Mouse (Mus musculus) hindbrain, embryonic 12.5 days (tissue): ENCODE results near the gene Mfn2. TPM values are rescaled to one million over a fixed set of nuclear protein-coding genes. Genes with fewer than 3 reads are reported as not detected.

Source experiments
- ATAC-seq: fragments of 200-750 bp; cut with Nextera tagmentation; 2 replicates; pipeline ENCODE4 v1.8.0; 2017; ENCODE audit warnings: moderate TSS enrichment; ENCODE audit not compliant: low FRiP score
- H3K27ac ChIP-seq: fragments of 300-500 bp; sonication (generic); 2 replicates; pipeline ENCODE4 v1.5.1; 2016; ENCODE audit warnings: mild to moderate bottlenecking
- H3K27me3 ChIP-seq: fragments of 300-500 bp; sonication (generic); 2 replicates; pipeline ENCODE4 v1.6.1; 2016; ENCODE audit warnings: mild to moderate bottlenecking
- H3K36me3 ChIP-seq: fragments of 300-500 bp; sonication (generic); 2 replicates; pipeline ENCODE4 v1.6.1; 2016; ENCODE audit warnings: mild to moderate bottlenecking
- H3K4me1 ChIP-seq: fragments of 300-500 bp; sonication (generic); 2 replicates; pipeline ENCODE4 v1.6.1; 2016
- H3K4me2 ChIP-seq: fragments of 300-500 bp; sonication (generic); replicated peaks from 2 replicates; pipeline ENCODE4 v1.6.1; 2016; ENCODE audit warnings: mild to moderate bottlenecking
- H3K4me3 ChIP-seq: fragments of 300-500 bp; sonication (generic); 2 replicates; pipeline ENCODE4 v1.5.1; 2016; ENCODE audit warnings: mild to moderate bottlenecking
- H3K9ac ChIP-seq: fragments of 300-500 bp; sonication (generic); 2 replicates; pipeline ENCODE4 v1.6.1; 2016; ENCODE audit warnings: mild to moderate bottlenecking, moderate library complexity
- H3K9me3 ChIP-seq: fragments of 300-500 bp; sonication (generic); replicated peaks from 2 replicates; pipeline ENCODE4 v1.6.1; 2016; ENCODE audit warnings: mild to moderate bottlenecking
- WGBS: fragments of 180-500 bp; shearing (Covaris S2); methylation state at CpG from one replicate; pipeline ENCODE4 v1.1.7; 2016; 5-methylcytosine and 5-hydroxymethylcytosine counted together
- polyA plus RNA-seq: library from polyadenylated mRNA; unstranded; fragments of >200 nt; fragmentation: Nextera tagmentation; extraction: Ambion mirVana; gene quantifications from 2 replicates; pipeline ENCODE4 v1.2.1, GENCODE M21; 2016

Mfn2 gene
- polyA plus RNA-seq, 1 experiment from 2014 or later = 69.7 TPM

DNA sequence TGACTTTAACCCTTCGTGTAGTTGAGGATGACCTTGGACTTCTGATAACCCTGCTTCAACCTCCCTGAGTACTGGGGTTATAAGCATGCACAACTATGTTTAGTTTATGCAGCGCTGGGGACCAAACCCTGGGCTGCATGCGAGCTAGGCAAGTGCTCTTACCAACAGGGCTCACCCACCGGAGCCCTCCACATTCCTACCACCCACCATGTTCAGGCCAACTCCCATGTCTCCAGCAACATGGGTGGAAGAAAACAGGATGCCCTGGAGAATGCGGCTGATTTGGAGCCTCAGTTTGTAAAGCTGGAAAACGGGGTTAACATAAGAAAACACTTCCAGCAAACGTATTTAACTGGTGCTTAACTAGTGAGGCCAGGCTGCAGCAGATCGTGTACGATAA lies 31.4 kb upstream of the Mfn2 start:
- 19% methylated on average over 9 of the region's 9 CpGs for WGBS
- H3K9me3 ChIP-seq = no peaks in the 10 kb centered on the region
- H3K4me2 ChIP-seq = peak overlapping the region; percentile 81
- H3K36me3 ChIP-seq = no peaks in the 10 kb centered on the region
- H3K4me3 ChIP-seq = peak overlapping the region; percentile 62
- peaks cover 11% of the 10 kb centered on the region for H3K4me1 ChIP-seq
- no peak overlapping the region for H3K27ac ChIP-seq
- no peaks in the 10 kb centered on the region for H3K27me3 ChIP-seq
- no peak for ATAC-seq
- H3K9ac ChIP-seq = peak overlapping the region; percentile 77; the same call in 1 of the 2 replicates

DNA sequence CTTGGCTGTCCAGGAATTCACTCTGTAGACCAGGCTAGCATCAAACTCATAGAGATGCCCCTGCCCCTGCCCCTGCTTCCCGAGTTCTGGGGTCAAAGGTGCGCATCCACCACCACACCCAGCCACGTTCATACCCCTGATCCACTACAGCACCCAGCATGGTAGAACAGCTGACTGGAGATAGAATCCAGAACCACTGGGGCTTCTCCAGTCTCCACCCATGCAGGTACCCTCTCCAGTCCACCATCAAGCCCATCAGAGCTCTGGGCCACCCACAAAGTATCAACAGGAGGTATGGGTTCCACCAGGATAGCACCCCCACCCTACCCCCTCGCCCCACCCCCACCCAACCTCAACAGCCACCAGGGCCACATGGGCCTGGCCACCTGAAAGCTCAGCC lies 30.1 kb upstream of the Mfn2 start:
- WGBS = 80% methylated on average over 4 of the region's 4 CpGs
- ATAC-seq = no peak

GRCm38 (mm10) chr4:147934134-147934533 lies 29.6 kb upstream of the Mfn2 start:
- Histone ChIP-seq H3K4me2 (no peak overlapping the region), H3K27ac (no peak overlapping the region), H3K36me3 (no peaks in the 10 kb centered on the region), H3K4me3 (no peak overlapping the region), H3K27me3 (no peaks in the 10 kb centered on the region), H3K9ac (no peak overlapping the region), H3K9me3 (no peaks in the 10 kb centered on the region), H3K4me1 (peaks cover 11% of the 10 kb centered on the region)
- WGBS = 36% methylated on average over 3 of the region's 3 CpGs
- ATAC-seq = no peak

More for the DNA sequence above, 30.1 kb upstream of the Mfn2 start:
- Histone ChIP-seq H3K4me3 (no peak overlapping the region), H3K27ac (no peak overlapping the region), H3K4me1 (peaks cover 11% of the 10 kb centered on the region), H3K27me3 (no peaks in the 10 kb centered on the region), H3K4me2 (no peak overlapping the region), H3K36me3 (no peaks in the 10 kb centered on the region), H3K9ac (no peak overlapping the region), H3K9me3 (no peaks in the 10 kb centered on the region)

- no peak overlapping the region for H3K4me3 ChIP-seq
- no peak for ATAC-seq
- WGBS = 94% methylated on average over 14 of the region's 14 CpGs
- H3K36me3 ChIP-seq = no peaks in the 10 kb centered on the region
- H3K27me3 ChIP-seq = no peaks in the 10 kb centered on the region
- H3K9me3 ChIP-seq = no peaks in the 10 kb centered on the region
- H3K27ac ChIP-seq = no peak overlapping the region
- H3K4me2 ChIP-seq = no peak overlapping the region
- no peak overlapping the region for H3K9ac ChIP-seq
- peaks cover 6% of the 10 kb centered on the region; the same call in 1 of the 2 replicates for H3K4me1 ChIP-seq
These were observed 26.4 kb upstream of the Mfn2 start for GRCm38 (mm10) chr4:147930946-147931345.

- H3K4me3 ChIP-seq = no peak overlapping the region
- H3K4me2 ChIP-seq = no peak overlapping the region
- peaks cover 5% of the 10 kb centered on the region; the same call in 1 of the 2 replicates for H3K4me1 ChIP-seq
- 0 out of 2 replicates have a peak overlapping the region, but pooled peaks have one; percentile 25 for H3K9ac ChIP-seq
- no peaks in the 10 kb centered on the region for H3K27me3 ChIP-seq
- 0 out of 2 replicates have a peak, but pooled peaks cover 5% of the 10 kb centered on the region for H3K36me3 ChIP-seq
- no peaks in the 10 kb centered on the region for H3K9me3 ChIP-seq
- ATAC-seq = no peak
- 63% methylated on average over 7 of the region's 7 CpGs for WGBS
- no peak overlapping the region for H3K27ac ChIP-seq
These were observed 24.0 kb upstream of the Mfn2 start for GRCm38 (mm10) chr4:147928540-147928939.

- 13% methylated on average over 9 of the region's 9 CpGs for WGBS
- H3K27ac ChIP-seq = no peak overlapping the region
These were observed 23.6 kb upstream of the Mfn2 start for GRCm38 (mm10) chr4:147928136-147928535.

GRCm38 (mm10) chr4:147927705-147928104 lies 23.2 kb upstream of the Mfn2 start:
- 0 out of 2 replicates have a peak, but pooled peaks cover 5% of the 10 kb centered on the region for H3K36me3 ChIP-seq
- no peak for ATAC-seq
- H3K27me3 ChIP-seq = no peaks in the 10 kb centered on the region
- H3K27ac ChIP-seq = no peak overlapping the region
- H3K9ac ChIP-seq = no peak overlapping the region
- no peaks in the 10 kb centered on the region for H3K9me3 ChIP-seq
- 43% methylated on average over 8 of the region's 8 CpGs for WGBS
- H3K4me1 ChIP-seq = no peaks in the 10 kb centered on the region
- no peak overlapping the region for H3K4me3 ChIP-seq
- no peak overlapping the region for H3K4me2 ChIP-seq

More at GRCm38 (mm10) chr4:147928136-147928535, 23.6 kb upstream of the Mfn2 start:
- no peak for ATAC-seq
- Histone ChIP-seq H3K9me3 (no peaks in the 10 kb centered on the region), H3K9ac (0 out of 2 replicates have a peak overlapping the region, but pooled peaks have one; percentile 25), H3K4me1 (peaks cover under 1% of the 10 kb centered on the region; the same call in 1 of the 2 replicates), H3K4me3 (no peak overlapping the region), H3K4me2 (no peak overlapping the region), H3K36me3 (0 out of 2 replicates have a peak, but pooled peaks cover 5% of the 10 kb centered on the region), H3K27me3 (no peaks in the 10 kb centered on the region)

GRCm38 (mm10) chr4:147922341-147922740 lies 17.8 kb upstream of the Mfn2 start:
- Histone ChIP-seq H3K27me3 (no peaks in the 10 kb centered on the region), H3K4me1 (0 out of 2 replicates have a peak, but pooled peaks cover 4% of the 10 kb centered on the region), H3K4me3 (no peak overlapping the region), H3K9ac (no peak overlapping the region), H3K36me3 (0 out of 2 replicates have a peak, but pooled peaks cover 8% of the 10 kb centered on the region), H3K27ac (no peak overlapping the region), H3K4me2 (no peak overlapping the region), H3K9me3 (no peaks in the 10 kb centered on the region)
- no peak for ATAC-seq
- WGBS = 84% methylated on average over 11 of the region's 11 CpGs

DNA sequence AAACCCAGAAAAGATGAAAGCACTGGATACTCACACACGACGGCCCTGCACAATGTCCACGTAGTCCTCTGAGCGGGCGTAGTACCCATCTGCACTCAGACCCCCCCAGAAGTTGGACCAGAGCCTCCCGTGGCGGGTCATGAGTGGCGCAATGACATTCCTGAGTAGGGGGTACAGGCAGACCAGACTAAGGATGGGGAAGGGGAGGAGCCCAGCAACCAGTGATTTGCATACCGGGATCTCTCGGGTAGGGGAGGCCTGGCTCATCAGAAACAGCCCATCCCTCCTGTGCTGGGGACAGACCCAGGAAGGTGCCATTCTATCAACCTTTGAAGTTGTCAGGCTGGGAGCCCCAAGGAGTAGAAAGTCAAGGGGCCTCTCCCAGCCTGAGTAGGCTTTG lies 16.5 kb upstream of the Mfn2 start:
- Histone ChIP-seq H3K4me3 (no peak overlapping the region), H3K4me2 (no peak overlapping the region), H3K9me3 (no peaks in the 10 kb centered on the region), H3K27me3 (no peaks in the 10 kb centered on the region), H3K9ac (no peak overlapping the region), H3K4me1 (0 out of 2 replicates have a peak, but pooled peaks cover 4% of the 10 kb centered on the region), H3K36me3 (0 out of 2 replicates have a peak, but pooled peaks cover 8% of the 10 kb centered on the region), H3K27ac (no peak overlapping the region)
- ATAC-seq = 0 out of 2 replicates have a peak, but pooled peaks have one; percentile 13
- 31% methylated on average over 10 of the region's 10 CpGs for WGBS

- 0 out of 2 replicates have a peak, but pooled peaks cover 4% of the 10 kb centered on the region for H3K4me1 ChIP-seq
- H3K27me3 ChIP-seq = no peaks in the 10 kb centered on the region
- no peak overlapping the region for H3K4me2 ChIP-seq
- H3K9me3 ChIP-seq = no peaks in the 10 kb centered on the region
- no peak overlapping the region for H3K4me3 ChIP-seq
- 0 out of 2 replicates have a peak, but pooled peaks cover 3% of the 10 kb centered on the region for H3K36me3 ChIP-seq
- no peak for ATAC-seq
- H3K9ac ChIP-seq = no peak overlapping the region
- WGBS = 59% methylated on average over 7 of the region's 7 CpGs
- H3K27ac ChIP-seq = no peak overlapping the region
These were observed 14.1 kb upstream of the Mfn2 start for GRCm38 (mm10) chr4:147918459-147919121.

DNA sequence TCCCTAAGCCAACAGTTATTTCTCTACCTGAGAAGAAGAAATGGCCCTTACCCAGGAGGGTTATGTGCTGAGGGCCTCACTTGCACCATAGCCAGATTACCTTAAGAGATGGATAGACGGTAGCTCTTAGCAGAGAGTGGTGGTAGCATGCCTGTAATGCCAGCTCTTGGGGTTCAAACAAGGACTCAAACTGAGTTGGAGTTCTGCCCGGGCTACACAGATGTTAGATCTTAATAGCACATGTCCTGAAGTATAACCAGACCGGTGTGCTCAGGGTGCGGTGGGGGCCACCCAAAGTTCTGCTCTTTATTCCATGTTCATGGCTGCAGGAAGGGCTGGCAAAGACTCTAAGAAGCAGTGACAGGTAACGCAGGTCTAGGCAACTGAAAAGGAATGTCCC lies 5.0 kb upstream of the Mfn2 start:
- Histone ChIP-seq H3K36me3 (no peaks in the 10 kb centered on the region), H3K9me3 (no peaks in the 10 kb centered on the region), H3K4me2 (no peak overlapping the region), H3K9ac (no peak overlapping the region), H3K27ac (no peak overlapping the region), H3K27me3 (no peaks in the 10 kb centered on the region), H3K4me3 (no peak overlapping the region), H3K4me1 (0 out of 2 replicates have a peak, but pooled peaks cover 4% of the 10 kb centered on the region)
- 91% methylated on average over 5 of the region's 5 CpGs for WGBS
- no peak for ATAC-seq

DNA sequence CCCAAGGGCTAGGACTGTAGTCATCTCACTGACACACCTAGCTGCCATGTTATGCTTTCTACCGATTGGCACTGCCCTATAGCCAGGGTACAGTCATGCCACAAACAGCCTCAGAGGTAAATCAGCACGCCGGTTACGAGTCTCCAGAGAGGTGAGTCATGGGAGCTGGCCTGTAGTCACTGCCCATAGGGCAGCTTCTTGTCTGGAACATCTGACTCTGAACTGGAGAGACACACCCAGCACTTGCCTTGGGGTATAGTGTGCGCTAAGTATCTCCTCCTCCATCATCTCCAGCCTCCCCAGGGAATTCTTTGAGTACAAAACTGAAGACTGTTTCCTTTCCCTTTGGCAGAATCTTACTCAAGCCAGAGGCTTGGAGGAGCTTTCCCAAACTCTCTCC lies 1.7 kb upstream of the Mfn2 start:
- Histone ChIP-seq H3K27ac (no peak overlapping the region), H3K27me3 (no peaks in the 10 kb centered on the region), H3K36me3 (peaks cover 13% of the 10 kb centered on the region), H3K9ac (no peak overlapping the region), H3K4me1 (peaks cover 15% of the 10 kb centered on the region), H3K4me2 (no peak overlapping the region), H3K9me3 (no peaks in the 10 kb centered on the region), H3K4me3 (no peak overlapping the region)
- 84% methylated on average over 5 of the region's 5 CpGs for WGBS
- ATAC-seq = no peak
